In the genomic region with DNA sequence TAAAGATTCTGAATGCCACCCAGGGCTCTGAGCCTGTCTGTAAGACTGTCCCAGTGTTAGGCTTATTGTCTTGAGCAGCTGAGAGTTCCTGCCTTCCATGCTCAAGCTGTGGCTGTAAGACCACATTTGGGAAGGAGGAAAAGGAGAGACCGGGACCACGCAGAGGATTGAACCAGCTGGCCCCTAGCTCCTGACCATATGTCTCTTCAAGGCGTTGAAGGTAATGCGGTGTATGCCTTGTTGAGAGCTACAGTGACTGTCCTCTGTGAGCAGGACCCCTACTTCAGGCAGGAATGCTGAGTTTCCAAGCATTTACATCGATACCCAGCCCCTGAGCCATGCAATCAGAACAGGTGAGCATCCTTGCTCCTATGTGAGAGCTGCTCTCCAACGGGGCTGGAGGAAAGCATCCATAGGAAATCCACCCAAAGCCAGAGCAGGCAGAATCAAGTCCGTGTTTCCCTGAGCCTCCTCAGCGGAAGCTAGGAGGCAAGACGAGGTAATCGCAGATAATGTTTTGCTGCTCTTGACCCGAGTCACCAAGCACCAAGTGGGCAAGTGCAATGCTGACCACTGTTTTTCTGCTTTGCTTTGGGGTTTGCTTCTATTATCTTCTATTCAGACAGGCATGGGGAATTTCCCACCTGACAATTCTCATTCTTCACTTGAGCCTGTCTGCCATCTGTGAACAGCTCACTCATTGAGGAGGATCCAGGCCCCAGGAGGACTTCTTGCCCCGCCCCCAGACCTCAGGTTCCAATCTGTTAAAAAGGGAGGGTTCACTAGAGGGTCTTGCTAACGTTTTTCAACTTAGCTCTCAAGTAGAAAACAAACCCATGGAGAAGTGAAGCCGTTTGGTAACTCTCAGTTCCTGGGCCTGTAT, we compare ENCODE assay signal across 8 mouse cellular contexts. TPM values are rescaled to one million over a fixed set of nuclear protein-coding genes. Genes with fewer than 3 reads are reported as not detected.
DNase-seq lines count a peak whose midpoint lies in the region; ATAC-seq lines count a peak whose summit lies in the region.

No protein-coding gene starts in this region.

- H3K9ac ChIP-seq in liver, embryonic 16.5 days (ENCODE audit: low read depth, low read length): no peak overlapping the region
- H3K9ac ChIP-seq in liver, embryonic 12.5 days: no peak overlapping the region
- H3K9ac ChIP-seq in hindbrain, embryonic 15.5 days: peak overlapping the region; percentile 32
- H3K9ac ChIP-seq in neural tube, embryonic 13.5 days: peak overlapping the region; percentile 64

- no peaks in the 10 kb centered on the region for H3K9me3 ChIP-seq in liver, embryonic 16.5 days (replicated peaks; ENCODE audit: control insufficient read depth, low read length)
- no peaks in the 10 kb centered on the region for H3K9me3 ChIP-seq in liver, embryonic 12.5 days (replicated peaks)
- H3K9me3 ChIP-seq in hindbrain, embryonic 15.5 days: no peaks in the 10 kb centered on the region
- H3K9me3 ChIP-seq in neural tube, embryonic 13.5 days: no peaks in the 10 kb centered on the region

- peaks cover 40% of the 10 kb centered on the region for H3K27me3 ChIP-seq in liver, embryonic 16.5 days (ENCODE audit: control insufficient read depth, insufficient read depth, low read depth, low read length)
- peaks cover 58% of the 10 kb centered on the region for H3K27me3 ChIP-seq in liver, embryonic 12.5 days (replicated peaks)
- no peaks in the 10 kb centered on the region for H3K27me3 ChIP-seq in hindbrain, embryonic 15.5 days
- no peaks in the 10 kb centered on the region for H3K27me3 ChIP-seq in neural tube, embryonic 13.5 days

- peak; percentile 70 to 73 for DNase-seq in cerebellum, postnatal 36 days
- DNase-seq in thymus, postnatal 14 days: no peak
- DNase-seq in lung, postnatal 4 days: no peak
- no peak for DNase-seq in lung, postnatal 10 days

- no peak for ATAC-seq in liver, embryonic 16.5 days (ENCODE audit: low read depth)
- no peak for ATAC-seq in liver, embryonic 12.5 days
- no peak for ATAC-seq in hindbrain, embryonic 15.5 days (ENCODE audit: low FRiP score, low read depth)
- 0 out of 2 replicates have a peak, but pooled peaks have one; percentile 16 for ATAC-seq in neural tube, embryonic 13.5 days (ENCODE audit: low read depth)

- 39% methylated on average over 14 of the region's 14 CpGs for WGBS in liver, embryonic 16.5 days (ENCODE audit: insufficient replicate concordance)
- 46% methylated on average over 14 of the region's 14 CpGs for WGBS in liver, embryonic 12.5 days (ENCODE audit: insufficient replicate concordance)
- 28% methylated on average over 14 of the region's 14 CpGs for WGBS in hindbrain, embryonic 15.5 days
- WGBS in neural tube, embryonic 13.5 days: 38% methylated on average over 14 of the region's 14 CpGs

- H3K4me1 ChIP-seq in liver, embryonic 16.5 days (ENCODE audit: control insufficient read depth, low read depth, low read length): no peaks in the 10 kb centered on the region; the same call in 1 of the 2 replicates
- H3K4me1 ChIP-seq in liver, embryonic 12.5 days: peaks cover 14% of the 10 kb centered on the region; the same call in 1 of the 2 replicates
- peaks cover 58% of the 10 kb centered on the region for H3K4me1 ChIP-seq in hindbrain, embryonic 15.5 days (replicated peaks)
- peaks cover 67% of the 10 kb centered on the region for H3K4me1 ChIP-seq in neural tube, embryonic 13.5 days (replicated peaks)

- no peak overlapping the region for H3K4me3 ChIP-seq in liver, embryonic 16.5 days (ENCODE audit: low read depth, low read length)
- H3K4me3 ChIP-seq in liver, embryonic 12.5 days: no peak overlapping the region
- peak overlapping the region; percentile 87 for H3K4me3 ChIP-seq in hindbrain, embryonic 15.5 days
- H3K4me3 ChIP-seq in neural tube, embryonic 13.5 days: peak overlapping the region; percentile 91

- no peak overlapping the region for H3K27ac ChIP-seq in liver, embryonic 16.5 days (ENCODE audit: low read length)
- no peak overlapping the region for H3K27ac ChIP-seq in liver, embryonic 12.5 days
- H3K27ac ChIP-seq in hindbrain, embryonic 15.5 days (replicated peaks): peak overlapping the region; percentile 78
- peak overlapping the region; percentile 99 for H3K27ac ChIP-seq in neural tube, embryonic 13.5 days (replicated peaks)

- H3K36me3 ChIP-seq in liver, embryonic 16.5 days (ENCODE audit: control insufficient read depth, insufficient read depth): no peaks in the 10 kb centered on the region
- no peaks in the 10 kb centered on the region for H3K36me3 ChIP-seq in liver, embryonic 12.5 days
- no peaks in the 10 kb centered on the region for H3K36me3 ChIP-seq in hindbrain, embryonic 15.5 days
- H3K36me3 ChIP-seq in neural tube, embryonic 13.5 days: peaks cover 12% of the 10 kb centered on the region; the same call in 1 of the 2 replicates

- H3K4me2 ChIP-seq in liver, embryonic 16.5 days (ENCODE audit: low read depth, low read length): 0 out of 2 replicates have a peak overlapping the region, but pooled peaks have one; percentile 2
- H3K4me2 ChIP-seq in liver, embryonic 12.5 days: no peak overlapping the region
- peak overlapping the region; percentile 95 for H3K4me2 ChIP-seq in hindbrain, embryonic 15.5 days
- H3K4me2 ChIP-seq in neural tube, embryonic 13.5 days: peak overlapping the region; percentile 97

RNA-seq across cellular contexts. Expression of a gene that starts 3.0 kb away (rescaled TPM):
- polyA plus RNA-seq in liver, embryonic 16.5 days (2015; fragmentation: Nextera tagmentation; extraction: Ambion mirVana): 0.13 and 0.14 TPM in 2 replicates
- polyA plus RNA-seq in liver, embryonic 12.5 days (2016; fragmentation: Nextera tagmentation; extraction: Ambion mirVana): 0.25 and 0.31 TPM in 2 replicates
- polyA plus RNA-seq in hindbrain, embryonic 15.5 days (2015; fragmentation: Nextera tagmentation; extraction: Ambion mirVana): 4.5 and 5.2 TPM in 2 replicates
- polyA plus RNA-seq in neural tube, embryonic 13.5 days (2015; fragmentation: Nextera tagmentation; extraction: Ambion mirVana): 5.4 and 5.7 TPM in 2 replicates

Comparison
In these comparisons a context has a peak if more than half of its experiments do, and no peak if none do; other contexts are left out.
1. H3K27ac ChIP-seq: peak in hindbrain, embryonic 15.5 days (single experiment) and neural tube, embryonic 13.5 days (single experiment); none in liver, embryonic 16.5 days (single experiment) and liver, embryonic 12.5 days (single experiment).
2. H3K4me3 ChIP-seq: peak in hindbrain, embryonic 15.5 days (single experiment) and neural tube, embryonic 13.5 days (single experiment); none in liver, embryonic 16.5 days (single experiment) and liver, embryonic 12.5 days (single experiment).
3. H3K9ac ChIP-seq: peak in hindbrain, embryonic 15.5 days (single experiment) and neural tube, embryonic 13.5 days (single experiment); none in liver, embryonic 16.5 days (single experiment) and liver, embryonic 12.5 days (single experiment).
4. DNase-seq: peak in cerebellum, postnatal 36 days (2 of 2); none in thymus, postnatal 14 days (single experiment), lung, postnatal 4 days (0 of 2) and lung, postnatal 10 days (single experiment).